Mouse (Mus musculus) hematopoietic stem cell, adult 5-6 weeks (primary cell): ENCODE results near the gene Uggt1. TPM values are rescaled to one million over a fixed set of nuclear protein-coding genes. Genes with fewer than 3 reads are reported as not detected.
A peak's percentile ranks its signal among the peaks of the same experiment; 100 is the strongest.

Source experiments
- ATAC-seq, 2 experiments: fragments of 125-278 bp in 1 of 2; replicated peaks in 1 of 2; 2 replicates each; pipeline ENCODE4 v1.8.0; 2016 to 2017; ENCODE audit warnings: inconsistent platforms in 2 of 2, mild to moderate bottlenecking in 2 of 2, moderate number of reproducible peaks in 2 of 2, low read depth in 1 of 2, moderate TSS enrichment in 1 of 2; ENCODE audit not compliant: low FRiP score in 2 of 2, poor library complexity in 2 of 2, severe bottlenecking in 2 of 2, insufficient read depth in 1 of 2, low TSS enrichment in 1 of 2
- total RNA-seq: library from RNA; stranded (forward); fragments of 172-1452, 232-1000 nt; gene quantifications from 2 replicates; pipeline ENCODE4 v1.2.3, GENCODE M21; 2017

Gene Uggt1
- total RNA-seq, 1 experiment from 2014 or later: 89.6 TPM

GRCm38 (mm10) chr1:36261708-36262504 is 17.4 kb upstream of the Uggt1 start:
- ATAC-seq: peak; percentile 80 to 82

- ATAC-seq: no peak
Observed at GRCm38 (mm10) chr1:36260418-36260817, 15.9 kb upstream of the Uggt1 start.

GRCm38 (mm10) chr1:36259281-36259680 is 14.8 kb upstream of the Uggt1 start:
- no peak for ATAC-seq

- ATAC-seq: no peak
Observed at GRCm38 (mm10) chr1:36258631-36259030, 14.1 kb upstream of the Uggt1 start.

GRCm38 (mm10) chr1:36257276-36257675 is 12.8 kb upstream of the Uggt1 start:
- ATAC-seq: no peak

- ATAC-seq: no peak
Observed at GRCm38 (mm10) chr1:36255871-36256640, 11.5 kb upstream of the Uggt1 start.

- ATAC-seq: no peak; a peak in 1 of 4 replicates
Observed at GRCm38 (mm10) chr1:36254635-36255360, 10.3 kb upstream of the Uggt1 start.

GRCm38 (mm10) chr1:36252791-36253190 is 8.3 kb upstream of the Uggt1 start:
- peak; percentile 76 to 89 for ATAC-seq

- ATAC-seq: no peak
Observed at GRCm38 (mm10) chr1:36251426-36251825, 6.9 kb upstream of the Uggt1 start.

- no peak for ATAC-seq
Observed at GRCm38 (mm10) chr1:36246688-36247087, 2.2 kb upstream of the Uggt1 start.

GRCm38 (mm10) chr1:36244828-36245215 is 302 bp upstream of the Uggt1 start:
- ATAC-seq: no peak

GRCm38 (mm10) chr1:36243447-36244057 is 968 bp downstream of the Uggt1 start:
- ATAC-seq: peak; percentile 8 to 25; a peak in 2 of 4 replicates

- no peak for ATAC-seq
Observed at GRCm38 (mm10) chr1:36241903-36242429, 2.6 kb downstream of the Uggt1 start.

GRCm38 (mm10) chr1:36240176-36240575 is 4.3 kb downstream of the Uggt1 start:
- no peak for ATAC-seq

- ATAC-seq: no peak
Observed at GRCm38 (mm10) chr1:36239396-36239795, 5.1 kb downstream of the Uggt1 start.

GRCm38 (mm10) chr1:36235855-36236254 is 8.7 kb downstream of the Uggt1 start:
- ATAC-seq: no peak

- ATAC-seq: 0 out of 4 replicates have a peak, but pooled peaks of 1 of the 2 experiments have one; percentile 30
Observed at GRCm38 (mm10) chr1:36235057-36235639, 9.4 kb downstream of the Uggt1 start.
